Mouse (Mus musculus) MEL (cell line): ENCODE measurements around the gene Zfp128. TPM values are rescaled to one million over a fixed set of nuclear protein-coding genes. Genes with fewer than 3 reads are reported as not detected.

Source experiments
- DNase-seq: peaks from one replicate; pipeline ENCODE4 v3.0.0; 2011; ENCODE audit warnings: low read depth, low spot score
- H3K27ac ChIP-seq: 2 replicates; pipeline ENCODE4 v1.5.1; 2012; ENCODE audit warnings: low read depth, mild to moderate bottlenecking, control low read depth, low read length, moderate library complexity; ENCODE audit not compliant: control insufficient read depth
- H3K27me3 ChIP-seq, 2 experiments: fragments of 150-350 bp in 1 of 2; sonication (generic) in 1 of 2; 2 replicates each; pipeline ENCODE4 v1.6.1; 2012; ENCODE audit warnings: low read length in 2 of 2, mild to moderate bottlenecking in 2 of 2, improper control_type of control experiment in 1 of 2, moderate library complexity in 1 of 2; ENCODE audit not compliant: insufficient read depth in 2 of 2, control insufficient read depth in 1 of 2
- H3K36me3 ChIP-seq, 2 experiments: 2 replicates each; pipeline ENCODE4 v1.6.1; 2012 to 2014; ENCODE audit warnings: low read length in 2 of 2, improper control_type of control experiment in 1 of 2, inconsistent platforms in 1 of 2, mild to moderate bottlenecking in 1 of 2; ENCODE audit not compliant: insufficient read depth in 2 of 2, control insufficient read depth in 1 of 2
- H3K4me1 ChIP-seq, 2 experiments: fragments of 150-350 bp in 1 of 2; sonication (generic) in 1 of 2; 2 replicates each; pipeline ENCODE4 v1.6.1; 2012; ENCODE audit warnings: low read length in 2 of 2, improper control_type of control experiment in 1 of 2, mild to moderate bottlenecking in 1 of 2; ENCODE audit not compliant: insufficient read depth in 2 of 2, control insufficient read depth in 1 of 2
- H3K4me3 ChIP-seq, 2 experiments: fragments of 150-350 bp in 1 of 2; sonication (generic) in 1 of 2; 2 replicates each; pipeline ENCODE4 v1.5.1; 2012; ENCODE audit warnings: low read depth in 2 of 2, low read length in 2 of 2, mild to moderate bottlenecking in 2 of 2, moderate library complexity in 2 of 2, control low read depth in 1 of 2, improper control_type of control experiment in 1 of 2; ENCODE audit not compliant: control insufficient read depth in 1 of 2, insufficient read depth in 1 of 2
- H3K79me2 ChIP-seq: 2 replicates; pipeline ENCODE4 v1.6.1; 2012; ENCODE audit warnings: mild to moderate bottlenecking, low read length, moderate library complexity; ENCODE audit not compliant: control insufficient read depth, poor library complexity, insufficient read depth
- H3K9ac ChIP-seq: 2 replicates; pipeline ENCODE4 v1.6.1; 2012; ENCODE audit warnings: low read depth, mild to moderate bottlenecking, control low read depth, low read length, moderate library complexity; ENCODE audit not compliant: control insufficient read depth, poor library complexity, severe bottlenecking
- H3K9me3 ChIP-seq: fragments of 150-350 bp; sonication (generic); replicated peaks from 2 replicates; pipeline ENCODE4 v1.6.1; 2012; ENCODE audit warnings: mild to moderate bottlenecking, low read length, improper control_type of control experiment, moderate library complexity; ENCODE audit not compliant: insufficient read depth
- BHLHE40 ChIP-seq: IDR thresholded peaks from 2 replicates; pipeline ENCODE4 v1.6.1; 2012; ENCODE audit warnings: low read depth, mild to moderate bottlenecking, inconsistent platforms, low read length, improper control_type of control experiment, borderline replicate concordance
- CHD2 ChIP-seq: IDR thresholded peaks from 2 replicates; pipeline ENCODE4 v1.6.1; 2011; ENCODE audit warnings: low read length, improper control_type of control experiment
- CTCF ChIP-seq, 3 experiments: IDR thresholded peaks in 2 of 3; conservative IDR thresholded peaks in 1 of 3; 2 replicates each; pipeline ENCODE4 v1.5.1; 2011 to 2012; ENCODE audit warnings: low read length in 3 of 3, low read depth in 2 of 3, mild to moderate bottlenecking in 2 of 3, improper control_type of control experiment in 1 of 3, inconsistent platforms in 1 of 3, mixed read lengths in 1 of 3, moderate library complexity in 1 of 3; ENCODE audit not compliant: control insufficient read depth in 1 of 3, insufficient read depth in 1 of 3, poor library complexity in 1 of 3, severe bottlenecking in 1 of 3
- E2F4 ChIP-seq: IDR thresholded peaks from 2 replicates; pipeline ENCODE4 v1.6.1; 2011; ENCODE audit warnings: low read depth, low read length, improper control_type of control experiment, borderline replicate concordance
- ELF1 ChIP-seq: IDR thresholded peaks from 2 replicates; pipeline ENCODE4 v1.6.1; 2014; ENCODE audit warnings: low read depth, mild to moderate bottlenecking, inconsistent platforms, low read length, improper control_type of control experiment, moderate library complexity
- EP300 ChIP-seq, 2 experiments: IDR thresholded peaks; 2 replicates each; pipeline ENCODE4 v1.6.1; 2011; ENCODE audit warnings: improper control_type of control experiment in 2 of 2, low read length in 2 of 2, low read depth in 1 of 2, mild to moderate bottlenecking in 1 of 2
- ETS1 ChIP-seq: IDR thresholded peaks from 2 replicates; pipeline ENCODE4 v1.6.1; 2012; ENCODE audit warnings: low read depth, mild to moderate bottlenecking, inconsistent platforms, low read length, improper control_type of control experiment, moderate library complexity
- GABPA ChIP-seq: IDR thresholded peaks from 2 replicates; pipeline ENCODE4 v1.6.1; 2012; ENCODE audit warnings: low read depth, mild to moderate bottlenecking, inconsistent platforms, low read length, improper control_type of control experiment, moderate library complexity
- GATA1 ChIP-seq: IDR thresholded peaks from 2 replicates; pipeline ENCODE4 v1.6.1; 2011; ENCODE audit warnings: low read depth, low read length, improper control_type of control experiment
- HCFC1 ChIP-seq: IDR thresholded peaks from 2 replicates; pipeline ENCODE4 v1.6.1; 2012; ENCODE audit warnings: low read depth, mild to moderate bottlenecking, inconsistent platforms, low read length, improper control_type of control experiment, moderate library complexity
- KAT2A ChIP-seq: conservative IDR thresholded peaks from 2 replicates; pipeline ENCODE4 v1.6.1; 2012; ENCODE audit warnings: low read depth, low read length, improper control_type of control experiment, inconsistent platforms
- MAX ChIP-seq: IDR thresholded peaks from 2 replicates; pipeline ENCODE4 v1.6.1; 2011; ENCODE audit warnings: low read length, improper control_type of control experiment
- MAZ ChIP-seq: IDR thresholded peaks from 2 replicates; pipeline ENCODE4 v1.6.1; 2012; ENCODE audit warnings: low read depth, mild to moderate bottlenecking, inconsistent platforms, low read length, improper control_type of control experiment
- MXI1 ChIP-seq: IDR thresholded peaks from 2 replicates; pipeline ENCODE4 v1.6.1; 2011; ENCODE audit warnings: mild to moderate bottlenecking, low read depth, low read length, improper control_type of control experiment
- MYC ChIP-seq: IDR thresholded peaks from 2 replicates; pipeline ENCODE4 v1.6.1; 2011; ENCODE audit warnings: low read depth, mild to moderate bottlenecking, low read length, improper control_type of control experiment, moderate library complexity
- NELFE ChIP-seq: IDR thresholded peaks from 2 replicates; pipeline ENCODE4 v1.6.1; 2011; ENCODE audit warnings: low read depth, low read length, improper control_type of control experiment
- NRF1 ChIP-seq: IDR thresholded peaks from 2 replicates; pipeline ENCODE4 v1.6.1; 2014; ENCODE audit warnings: low read depth, mild to moderate bottlenecking, inconsistent platforms, low read length, improper control_type of control experiment, moderate library complexity; ENCODE audit not compliant: poor library complexity, insufficient read depth, severe bottlenecking
- POLR2A ChIP-seq, 2 experiments: IDR thresholded peaks; 2 replicates each; pipeline ENCODE4 v1.6.1; 2011 to 2012; ENCODE audit warnings: low read length in 2 of 2, mild to moderate bottlenecking in 2 of 2, control low read depth in 1 of 2, improper control_type of control experiment in 1 of 2, low read depth in 1 of 2, moderate library complexity in 1 of 2; ENCODE audit not compliant: control insufficient read depth in 1 of 2, insufficient read depth in 1 of 2, poor library complexity in 1 of 2
- POLR2AphosphoS2 ChIP-seq: IDR thresholded peaks from 2 replicates; pipeline ENCODE4 v1.6.1; 2011; ENCODE audit warnings: low read length, improper control_type of control experiment
- POLR2AphosphoS5 ChIP-seq: IDR thresholded peaks from 2 replicates; pipeline ENCODE4 v1.6.1; 2012; ENCODE audit warnings: low read depth, borderline replicate concordance, mild to moderate bottlenecking, inconsistent platforms, low read length, moderate library complexity, mixed read lengths
- RAD21 ChIP-seq: IDR thresholded peaks from 2 replicates; pipeline ENCODE4 v1.6.1; 2011; ENCODE audit warnings: mild to moderate bottlenecking, low read depth, low read length, improper control_type of control experiment
- RCOR1 ChIP-seq: IDR thresholded peaks from 2 replicates; pipeline ENCODE4 v1.6.1; 2012; ENCODE audit warnings: low read depth, mild to moderate bottlenecking, inconsistent platforms, low read length, improper control_type of control experiment
- TAL1 ChIP-seq: IDR thresholded peaks from 2 replicates; pipeline ENCODE4 v1.6.1; 2012; ENCODE audit warnings: mild to moderate bottlenecking, inconsistent platforms, low read length, moderate library complexity, mixed read lengths
- TBP ChIP-seq: IDR thresholded peaks from 2 replicates; pipeline ENCODE4 v1.8.0; 2011; ENCODE audit warnings: low read depth, low read length, improper control_type of control experiment
- USF1 ChIP-seq: IDR thresholded peaks from 2 replicates; pipeline ENCODE4 v1.6.1; 2014; ENCODE audit warnings: low read depth, mild to moderate bottlenecking, inconsistent platforms, low read length, improper control_type of control experiment, moderate library complexity
- ZMIZ1 ChIP-seq: IDR thresholded peaks from 2 replicates; pipeline ENCODE4 v1.6.1; 2012; ENCODE audit warnings: low read depth, mild to moderate bottlenecking, inconsistent platforms, low read length, improper control_type of control experiment, moderate library complexity
- ZNF384 ChIP-seq: IDR thresholded peaks from 2 replicates; pipeline ENCODE4 v1.6.1; 2012; ENCODE audit warnings: low read depth, mild to moderate bottlenecking, inconsistent platforms, low read length, improper control_type of control experiment
- polyA plus RNA-seq, 2 experiments: library from polyadenylated mRNA; stranded (reverse) in 1 of 2; unstranded in 1 of 2; fragments of >175 nt in 1 of 2; fragments of >200 nt in 1 of 2; gene quantifications; 2 replicates each; pipeline versions ENCODE4 v1.2.1 to v1.2.4; 2012; ENCODE audit warnings: low replicate concordance in 2 of 2, low read depth in 1 of 2; ENCODE audit not compliant: insufficient read length in 2 of 2, insufficient read depth in 1 of 2, missing spikeins in 1 of 2
- total RNA-seq: library from RNA; depleted of rRNA; stranded (reverse); fragments of 300-350 nt; gene quantifications from 2 replicates; pipeline ENCODE4 v1.2.3, GENCODE M21; 2012

The Zfp128 gene
- total and polyA plus RNA-seq, 3 experiments, result 1.1 to 1.5 TPM; not detected in 1

DNA sequence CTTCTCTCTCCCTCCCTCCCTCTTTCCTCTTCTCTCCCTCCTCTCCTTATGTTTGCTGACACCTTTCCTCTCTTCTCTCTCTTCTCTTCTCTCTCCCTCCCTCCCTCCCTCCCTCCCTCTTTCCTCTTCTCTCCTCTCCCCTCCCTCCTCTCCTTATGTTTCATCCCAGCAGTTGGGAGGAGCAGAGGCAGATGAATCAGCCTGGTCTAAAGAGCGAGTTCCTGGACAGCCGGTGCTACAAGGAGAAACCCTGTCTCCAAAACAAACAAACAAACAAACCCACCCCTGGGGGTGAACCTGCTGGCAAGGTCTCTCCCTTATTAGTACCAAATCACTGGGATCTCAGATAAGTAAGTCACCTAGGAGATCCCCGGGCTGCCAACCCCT lies 40.3 kb downstream of the Zfp128 start:
- Histone ChIP-seq H3K9me3 (no peaks in the 10 kb centered on the region), H3K4me3 (peak overlapping the region; percentile 57 to 90), H3K9ac (peak overlapping the region; percentile 98), H3K27ac (peak overlapping the region; percentile 96), H3K79me2 (peaks cover 28% of the 10 kb centered on the region), H3K4me1 (peaks cover 0 to 10% of the 10 kb centered on the region in 2 experiments; a peak in 1 of 4 replicates), H3K27me3 (no peaks in the 10 kb centered on the region), H3K36me3 (peaks cover 14 to 18% of the 10 kb centered on the region in 2 experiments)
- DNase-seq, result no peak
- TF ChIP-seq TBP, result no peak
- TF ChIP-seq POLR2AphosphoS2, result no peak
- TF ChIP-seq RAD21, result no peak
- TF ChIP-seq POLR2AphosphoS5, result no peak
- TF ChIP-seq ZNF384, result no peak
- TF ChIP-seq ETS1, result no peak
- TF ChIP-seq RCOR1, result no peak
- no peak for TF ChIP-seq ZMIZ1
- no peak for TF ChIP-seq GABPA
- no peak for TF ChIP-seq E2F4
- TF ChIP-seq USF1, result no peak
- no peak for TF ChIP-seq TAL1
- TF ChIP-seq MAX, result no peak
- TF ChIP-seq EP300 (IDR thresholded peaks at IDR 0.05; ENCODE audit: low read depth in 1 of 2, low read length in 2 of 2), result no peak
- no peak for TF ChIP-seq BHLHE40
- TF ChIP-seq POLR2A (IDR thresholded peaks at IDR 0.05; ENCODE audit: control insufficient read depth in 1 of 2, insufficient read depth in 1 of 2, low read depth in 1 of 2, low read length in 2 of 2, poor library complexity in 1 of 2), result no peak
- no peak for TF ChIP-seq ELF1
- TF ChIP-seq NRF1, result no peak
- no peak for TF ChIP-seq MYC

DNA sequence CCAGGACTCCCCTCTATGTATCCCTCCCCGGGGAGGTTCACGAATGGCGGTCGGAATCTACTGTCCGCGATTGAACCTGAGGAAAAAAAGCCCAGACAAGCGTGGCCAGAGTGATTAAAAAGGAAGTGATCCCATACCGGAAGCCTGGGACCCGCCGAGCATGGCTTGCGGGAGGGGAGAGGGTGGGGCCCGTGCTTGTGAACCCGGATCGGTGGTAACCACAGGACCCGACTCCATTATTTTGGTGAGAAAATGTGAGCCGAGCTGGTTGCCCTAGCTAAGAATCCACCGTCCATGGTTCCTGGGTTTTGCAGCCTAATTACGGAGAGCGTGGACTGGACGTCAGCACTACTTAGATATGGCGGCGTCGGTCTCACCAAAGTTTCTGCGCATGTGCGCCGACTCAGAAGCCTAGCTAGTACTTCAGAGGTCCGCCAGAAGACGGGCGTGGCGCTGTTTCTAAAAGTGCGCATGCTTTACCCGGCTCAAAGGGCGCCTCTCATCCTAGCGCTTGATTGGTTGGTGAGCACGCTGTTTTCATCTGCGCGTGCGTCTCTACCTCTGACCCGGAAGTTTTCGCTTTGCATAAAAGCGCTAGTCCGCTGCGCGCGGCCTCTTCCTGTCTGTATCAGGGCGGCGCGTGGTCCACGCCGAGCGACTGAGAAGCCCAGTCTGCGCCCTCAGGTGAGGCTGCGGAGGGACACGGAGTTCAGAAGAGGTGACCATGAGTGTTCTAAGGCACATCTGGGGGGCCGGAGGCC lies 40.9 kb downstream of the Zfp128 start, which contains the start of gene Rps5:
Rps5 (plus strand) TSS at position 586 of the 761 bp plus-strand sequence.
- Histone ChIP-seq H3K27me3 (no peaks in the 10 kb centered on the region), H3K4me3 (peak within 1 kb of the TSS; percentile 74 to 90), H3K9me3 (no peaks in the 10 kb centered on the region), H3K9ac (peak within 1 kb of the TSS; percentile 98), H3K79me2 (peaks cover 28% of the 10 kb centered on the region), H3K4me1 (peaks cover 0 to 10% of the 10 kb centered on the region in 2 experiments; a peak in 1 of 4 replicates), H3K36me3 (peaks cover 14 to 18% of the 10 kb centered on the region in 2 experiments), H3K27ac (peak within 1 kb of the TSS; percentile 96)
- peak; percentile 99 for DNase-seq
- peak; percentile 87 for TF ChIP-seq ELF1
- peak; percentile 88 for TF ChIP-seq E2F4
- TF ChIP-seq NELFE, result peak; percentile 98
- no peak for TF ChIP-seq USF1
- TF ChIP-seq POLR2AphosphoS2, result peak; percentile 95
- TF ChIP-seq MXI1, result peak; percentile 86
- TF ChIP-seq GATA1, result peak; percentile 10; the same call in 1 of the 2 replicates
- peak; percentile 64 to 89 for TF ChIP-seq POLR2A (IDR thresholded peaks at IDR 0.05; ENCODE audit: control insufficient read depth in 1 of 2, insufficient read depth in 1 of 2, low read depth in 1 of 2, low read length in 2 of 2, poor library complexity in 1 of 2)
- TF ChIP-seq MYC, result peak; percentile 97
- peak; percentile 93 for TF ChIP-seq ZMIZ1
- peak; percentile 94 for TF ChIP-seq HCFC1
- TF ChIP-seq ZNF384, result peak; percentile 49; the same call in 1 of the 2 replicates
- TF ChIP-seq TAL1, result no peak
- peak; percentile 57; the same call in 1 of the 2 replicates for TF ChIP-seq POLR2AphosphoS5
- peak; percentile 22 to 59 (median 34); a peak in 5 of 6 replicates for TF ChIP-seq CTCF (IDR thresholded peaks at IDR 0.05 in 2 of 3, conservative IDR thresholded peaks at IDR 0.05 in 1 of 3; ENCODE audit: control insufficient read depth in 1 of 3, insufficient read depth in 1 of 3, low read depth in 2 of 3, low read length in 3 of 3, poor library complexity in 1 of 3, severe bottlenecking in 1 of 3)
- peak; percentile 80; the same call in 1 of the 2 replicates for TF ChIP-seq CHD2
- TF ChIP-seq TBP, result peak; percentile 99
- peak; percentile 99 for TF ChIP-seq KAT2A
- peak; percentile 89 for TF ChIP-seq NRF1
- peak; percentile 78 for TF ChIP-seq MAZ
- TF ChIP-seq MAX, result peak; percentile 90
- TF ChIP-seq RCOR1, result 0 out of 2 replicates have a peak, but pooled peaks have one; percentile 15
